Mouse (Mus musculus) ES-CJ7 (cell line): ENCODE data around the gene Gm5771.
"Not testable (repeated sequence)": the region's sequence is repeated elsewhere in the genome, so short reads cannot be mapped to it uniquely, and the experiment has no call there.

ENCODE experiments used
- DNase-seq: peaks from one replicate; pipeline ENCODE4 v3.0.0; 2011; ENCODE audit warnings: low read depth, low spot score

The Gm5771 gene

DNA sequence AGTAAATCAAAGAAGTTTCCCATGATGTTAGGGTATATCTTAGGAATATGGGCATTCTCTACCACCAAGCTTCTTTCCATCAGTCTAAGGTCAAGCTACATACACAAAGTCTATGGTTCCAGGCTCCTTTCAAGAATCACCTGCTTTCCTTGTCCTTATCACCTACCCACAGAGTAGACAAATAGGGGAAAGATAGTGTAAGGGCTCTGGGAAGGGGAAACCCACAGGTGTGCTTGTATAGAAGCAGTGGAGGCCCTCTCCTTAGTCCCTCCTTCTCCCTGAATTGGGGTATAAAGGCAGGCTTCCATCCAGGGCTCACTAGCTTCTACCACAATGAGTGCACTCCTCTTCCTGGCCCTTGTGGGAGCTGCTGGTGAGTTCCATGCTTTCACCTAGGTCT lies at the start of gene Gm5771:
TSS of gene Gm5771 (plus strand) at position 301 of the 400 bp plus-strand sequence.
- DNase-seq: not testable (repeated sequence)

DNA sequence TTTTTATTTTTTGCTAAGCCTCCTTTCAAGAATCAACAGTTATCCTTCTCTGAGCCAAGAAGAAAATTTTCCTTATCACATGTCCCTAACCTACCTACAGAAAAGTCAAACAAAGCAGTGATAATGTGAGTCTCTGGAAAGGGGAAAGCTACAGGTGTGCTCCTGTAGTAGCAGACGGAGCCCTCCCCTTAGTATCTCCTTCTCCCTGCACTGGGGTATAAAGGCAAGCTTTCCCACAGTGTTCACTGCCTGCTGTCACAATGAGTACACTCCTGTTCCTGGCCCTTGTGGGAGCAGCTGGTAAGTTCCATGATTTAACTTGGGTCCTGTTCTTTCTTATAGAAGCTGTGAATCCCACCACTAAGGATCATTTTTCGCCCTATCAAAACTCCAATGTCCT lies 38.2 kb upstream of the Gm5771 start, which contains the start of gene Try10:
TSS of gene Try10 (plus strand) at position 174 of the 400 bp plus-strand sequence.
- no peak for DNase-seq

GRCm38 (mm10) chr6:41373772-41374171 lies 18.4 kb upstream of the Gm5771 start:
- not testable (repeated sequence) for DNase-seq

GRCm38 (mm10) chr6:41377578-41377977 lies 14.6 kb upstream of the Gm5771 start, which contains the start of gene Prss3:
Prss3 (minus strand) TSS chr6:41377678.
- not testable (repeated sequence) for DNase-seq

GRCm38 (mm10) chr6:41386781-41387180 lies 5.4 kb upstream of the Gm5771 start:
- no peak for DNase-seq

- not testable (repeated sequence) for DNase-seq
Measured at GRCm38 (mm10) chr6:41391640-41392039, 516 bp upstream of the Gm5771 start.

- not testable (repeated sequence) for DNase-seq
Measured at GRCm38 (mm10) chr6:41442261-41442660, 50.1 kb downstream of the Gm5771 start.

GRCm38 (mm10) chr6:41446045-41446444 lies 53.9 kb downstream of the Gm5771 start, which contains the start of gene Gm10334:
Gm10334 (minus strand) TSS chr6:41446145.
- not testable (repeated sequence) for DNase-seq
